Mouse (Mus musculus) embryonic facial prominence, embryonic 11.5 days (tissue): ENCODE data around the gene C1qtnf3. TPM values are rescaled to one million over a fixed set of nuclear protein-coding genes. Genes with fewer than 3 reads are reported as not detected.

Experiments used
- ATAC-seq: fragments of 200-750 bp; cut with Nextera tagmentation; replicated peaks from 2 replicates; pipeline ENCODE4 v1.8.0; 2017; ENCODE audit warnings: low read depth; ENCODE audit not compliant: insufficient number of reproducible peaks, low FRiP score, low TSS enrichment
- DNase-seq: peaks from one replicate; pipeline ENCODE4 v3.0.0-alpha.2; 2015; ENCODE audit warnings: low spot score
- H3K27ac ChIP-seq: fragments of 300-500 bp; sonication (generic); replicated peaks from 2 replicates; pipeline ENCODE4 v1.5.1; 2014; ENCODE audit warnings: mild to moderate bottlenecking, low read depth, low read length, control low read depth
- H3K27me3 ChIP-seq: fragments of 300-500 bp; sonication (generic); 2 replicates; pipeline ENCODE4 v1.6.1; 2014; ENCODE audit warnings: mild to moderate bottlenecking, low read length, moderate library complexity, mixed read lengths; ENCODE audit not compliant: control insufficient read depth, insufficient read depth
- H3K36me3 ChIP-seq: fragments of 300-500 bp; sonication (generic); replicated peaks from 2 replicates; pipeline ENCODE4 v1.6.1; 2014; ENCODE audit warnings: low read depth, mild to moderate bottlenecking, low read length, moderate library complexity, mixed read lengths; ENCODE audit not compliant: control insufficient read depth, insufficient read depth
- H3K4me1 ChIP-seq: fragments of 300-500 bp; sonication (generic); 2 replicates; pipeline ENCODE4 v1.6.1; 2014; ENCODE audit warnings: low read length, mixed read lengths; ENCODE audit not compliant: control insufficient read depth, insufficient read depth
- H3K4me2 ChIP-seq: fragments of 300-500 bp; sonication (generic); 2 replicates; pipeline ENCODE4 v1.6.1; 2014; ENCODE audit warnings: low read depth, mild to moderate bottlenecking, control low read depth, low read length, moderate library complexity
- H3K4me3 ChIP-seq: fragments of 300-500 bp; sonication (generic); 2 replicates; pipeline ENCODE4 v1.5.1; 2014; ENCODE audit warnings: low read depth, low read length, control low read depth
- H3K9ac ChIP-seq: fragments of 300-500 bp; sonication (generic); replicated peaks from 2 replicates; pipeline ENCODE4 v1.6.1; 2014; ENCODE audit warnings: mild to moderate bottlenecking, control low read depth, low read length
- H3K9me3 ChIP-seq: fragments of 300-500 bp; sonication (generic); replicated peaks from 2 replicates; pipeline ENCODE4 v1.6.1; 2016; ENCODE audit warnings: mild to moderate bottlenecking, low read length, inconsistent platforms, mixed read lengths; ENCODE audit not compliant: control insufficient read depth
- WGBS: fragments of 180-500 bp; shearing (Covaris S2); extraction: QIAGEN DNeasy Blood & Tissue Kit; methylation state at CpG from one replicate; pipeline ENCODE4 v1.1.7; 2014; 5-methylcytosine and 5-hydroxymethylcytosine counted together
- polyA plus RNA-seq: library from polyadenylated mRNA; unstranded; fragments of >200 nt; fragmentation: Nextera tagmentation; extraction: Ambion mirVana; gene quantifications from 2 replicates; pipeline ENCODE4 v1.2.1, GENCODE M21; 2014

Gene C1qtnf3
- polyA plus RNA-seq, 1 experiment from 2014 or later, result 4.0 TPM

- no peaks in the 10 kb centered on the region for H3K4me1 ChIP-seq
- WGBS, result 49% methylated on average over 2 of the region's 2 CpGs
Observed at GRCm38 (mm10) chr15:10990411-10990810, 38.3 kb downstream of the C1qtnf3 start.

GRCm38 (mm10) chr15:10991566-10991965 is 39.4 kb downstream of the C1qtnf3 start:
- Histone ChIP-seq H3K4me2 (no peak overlapping the region), H3K4me1 (no peaks in the 10 kb centered on the region), H3K9me3 (no peaks in the 10 kb centered on the region), H3K27me3 (no peaks in the 10 kb centered on the region), H3K27ac (no peak overlapping the region), H3K36me3 (no peaks in the 10 kb centered on the region), H3K4me3 (no peak overlapping the region), H3K9ac (no peak overlapping the region)
- no peak for DNase-seq
- no peak for ATAC-seq
- 91% methylated on average over 1 of the region's 1 CpGs for WGBS

More at GRCm38 (mm10) chr15:10990411-10990810, 38.3 kb downstream of the C1qtnf3 start:
- ATAC-seq (no peak), DNase-seq (no peak)
- H3K27ac ChIP-seq, result no peak overlapping the region
- H3K9me3 ChIP-seq, result no peaks in the 10 kb centered on the region
- H3K4me3 ChIP-seq, result no peak overlapping the region
- no peak overlapping the region for H3K4me2 ChIP-seq
- no peaks in the 10 kb centered on the region for H3K36me3 ChIP-seq
- no peaks in the 10 kb centered on the region for H3K27me3 ChIP-seq
- H3K9ac ChIP-seq, result no peak overlapping the region

GRCm38 (mm10) chr15:10999832-11000231 is 47.7 kb downstream of the C1qtnf3 start:
- ATAC-seq (no peak), DNase-seq (peak; percentile 18)
- no peak overlapping the region for H3K4me3 ChIP-seq
- 57% methylated on average over 5 of the region's 5 CpGs for WGBS
- no peak overlapping the region for H3K27ac ChIP-seq
- H3K9ac ChIP-seq, result no peak overlapping the region
- H3K27me3 ChIP-seq, result no peaks in the 10 kb centered on the region
- no peak overlapping the region for H3K4me2 ChIP-seq
- H3K4me1 ChIP-seq, result no peaks in the 10 kb centered on the region
- no peaks in the 10 kb centered on the region for H3K9me3 ChIP-seq
- H3K36me3 ChIP-seq, result no peaks in the 10 kb centered on the region

GRCm38 (mm10) chr15:11000421-11000820 is 48.3 kb downstream of the C1qtnf3 start, which contains the start of gene Slc45a2:
Gene Slc45a2 (plus strand): TSS chr15:11000721.
- WGBS, result 55% methylated on average over 7 of the region's 7 CpGs
- no peak for DNase-seq

GRCm38 (mm10) chr15:11003791-11004190 is 51.7 kb downstream of the C1qtnf3 start:
- ATAC-seq (no peak), DNase-seq (no peak)
- Histone ChIP-seq H3K9ac (no peak overlapping the region), H3K27ac (no peak overlapping the region), H3K4me1 (no peaks in the 10 kb centered on the region), H3K4me3 (no peak overlapping the region), H3K9me3 (no peaks in the 10 kb centered on the region), H3K27me3 (no peaks in the 10 kb centered on the region), H3K36me3 (no peaks in the 10 kb centered on the region), H3K4me2 (no peak overlapping the region)
- 81% methylated on average over 4 of the region's 4 CpGs for WGBS

More at GRCm38 (mm10) chr15:11000421-11000820, 48.3 kb downstream of the C1qtnf3 start, which contains the start of gene Slc45a2:
- H3K27ac ChIP-seq, result no peak within 1 kb of the TSS
- H3K9me3 ChIP-seq, result no peaks in the 10 kb centered on the region
- H3K27me3 ChIP-seq, result no peaks in the 10 kb centered on the region
- no peak within 1 kb of the TSS for H3K9ac ChIP-seq
- H3K36me3 ChIP-seq, result no peaks in the 10 kb centered on the region
- H3K4me3 ChIP-seq, result no peak within 1 kb of the TSS
- H3K4me2 ChIP-seq, result no peak within 1 kb of the TSS
- H3K4me1 ChIP-seq, result no peaks in the 10 kb centered on the region
- ATAC-seq, result no peak; the same call in 1 of the 2 replicates

GRCm38 (mm10) chr15:11004646-11005045 is 52.5 kb downstream of the C1qtnf3 start:
- DNase-seq (no peak), ATAC-seq (no peak)
- no peak overlapping the region for H3K27ac ChIP-seq
- H3K4me1 ChIP-seq, result no peaks in the 10 kb centered on the region
- WGBS, result 78% methylated on average over 6 of the region's 6 CpGs
- H3K4me2 ChIP-seq, result no peak overlapping the region
- H3K36me3 ChIP-seq, result no peaks in the 10 kb centered on the region
- H3K9ac ChIP-seq, result no peak overlapping the region
- H3K4me3 ChIP-seq, result no peak overlapping the region
- no peaks in the 10 kb centered on the region for H3K9me3 ChIP-seq
- no peaks in the 10 kb centered on the region for H3K27me3 ChIP-seq

GRCm38 (mm10) chr15:11008756-11009155 is 56.6 kb downstream of the C1qtnf3 start:
- 27% methylated on average over 5 of the region's 5 CpGs for WGBS
- no peak for ATAC-seq

GRCm38 (mm10) chr15:11010976-11011548 is 58.9 kb downstream of the C1qtnf3 start:
- no peak for DNase-seq
- WGBS, result 90% methylated on average over 11 of the region's 11 CpGs
- H3K9me3 ChIP-seq, result no peaks in the 10 kb centered on the region
- no peaks in the 10 kb centered on the region for H3K4me1 ChIP-seq
- no peak overlapping the region for H3K9ac ChIP-seq
- H3K27me3 ChIP-seq, result no peaks in the 10 kb centered on the region
- H3K36me3 ChIP-seq, result no peaks in the 10 kb centered on the region
- no peak overlapping the region for H3K27ac ChIP-seq
- no peak overlapping the region for H3K4me2 ChIP-seq
- ATAC-seq, result no peak
- no peak overlapping the region for H3K4me3 ChIP-seq

More at GRCm38 (mm10) chr15:11008756-11009155, 56.6 kb downstream of the C1qtnf3 start:
- H3K4me2 ChIP-seq, result no peak overlapping the region
- no peaks in the 10 kb centered on the region for H3K9me3 ChIP-seq
- H3K9ac ChIP-seq, result no peak overlapping the region
- H3K4me3 ChIP-seq, result no peak overlapping the region
- peak; percentile 53 for DNase-seq
- no peaks in the 10 kb centered on the region for H3K36me3 ChIP-seq
- no peak overlapping the region for H3K27ac ChIP-seq
- no peaks in the 10 kb centered on the region for H3K27me3 ChIP-seq
- H3K4me1 ChIP-seq, result no peaks in the 10 kb centered on the region
